In genomic region chr11:54594049-54594448, GRCm38 (mm10) we compare ENCODE assay signal across 24 mouse cellular contexts.
DNase-seq lines count a peak whose midpoint lies in the region; ATAC-seq and TF ChIP-seq lines count a peak whose summit lies in the region.
"Had no signal": no experiment of that assay in that cellular context is flagged by ENCODE, and none has a peak within 500 bp of the region (broad histone marks: within the 10 kb centered on the region; RNA-seq: fewer than 3 reads in every experiment).

No protein-coding gene starts in this region.

- H3K4me1 ChIP-seq in midbrain, embryonic 13.5 days (replicated peaks), result peaks cover 22% of the 10 kb centered on the region
- H3K4me1 ChIP-seq in midbrain, postnatal 0 days (ENCODE audit: insufficient read depth, low read length), result 0 out of 2 replicates have a peak, but pooled peaks cover 3% of the 10 kb centered on the region
- H3K4me1 ChIP-seq: hindbrain, embryonic 15.5 days; lung, embryonic 15.5 days had no signal

- 48% methylated on average over 2 of the region's 2 CpGs for WGBS in midbrain, embryonic 13.5 days
- 56% methylated on average over 2 of the region's 2 CpGs for WGBS in midbrain, postnatal 0 days

- no peak overlapping the region for H3K4me2 ChIP-seq in midbrain, embryonic 13.5 days (replicated peaks)
- H3K4me2 ChIP-seq in midbrain, postnatal 0 days (ENCODE audit: low read depth, low read length, poor library complexity, severe bottlenecking), result no peak overlapping the region
- H3K4me2 ChIP-seq: heart, embryonic 12.5 days; hindbrain, embryonic 15.5 days; limb, embryonic 13.5 days; liver, embryonic 11.5 days; lung, embryonic 15.5 days; midbrain, embryonic 12.5 days had no signal

- DNase-seq in cerebellum, postnatal 4 days (ENCODE audit: low spot score in 2 of 2), result no peak
- no peak for DNase-seq in midbrain, postnatal 0 days (ENCODE audit: low spot score)
- peak; percentile 17 to 19 for DNase-seq in cerebellum, postnatal 10 days
- no peak for DNase-seq in right cerebral cortex, adult 18-20 months
- no peak for DNase-seq in embryo, embryonic 9.5 days (ENCODE audit: extremely low spot score)
- DNase-seq: adrenal gland, postnatal 25 days; forebrain, postnatal 0 days; heart, adult 2 months; kidney, adult 18-20 months; kidney, postnatal 4 days; right cerebral cortex, postnatal 14 days; thymus, adult 18-20 months; thymus, postnatal 25 days had no signal

- no peak overlapping the region for H3K9ac ChIP-seq in midbrain, embryonic 13.5 days (replicated peaks)
- no peak overlapping the region for H3K9ac ChIP-seq in midbrain, postnatal 0 days (replicated peaks; ENCODE audit: low read length, poor library complexity, severe bottlenecking)
- H3K9ac ChIP-seq: forebrain, postnatal 0 days; heart, embryonic 12.5 days; hindbrain, embryonic 15.5 days; limb, embryonic 13.5 days; lung, embryonic 15.5 days; midbrain, embryonic 12.5 days had no signal

- peak; percentile 68; the same call in 1 of the 2 replicates for ATAC-seq in cerebellum, adult (ENCODE audit: insufficient number of reproducible peaks, low FRiP score, low TSS enrichment)
- no peak for ATAC-seq in midbrain, embryonic 13.5 days
- no peak for ATAC-seq in midbrain, postnatal 0 days (ENCODE audit: low FRiP score)
- no peak for ATAC-seq in megakaryocyte-erythroid progenitor cell, adult 5-6 weeks (replicated peaks; ENCODE audit: low FRiP score, low TSS enrichment, poor library complexity, severe bottlenecking)
- ATAC-seq: forebrain, postnatal 0 days; Patski had no signal

- no peak overlapping the region for H3K4me3 ChIP-seq in midbrain, embryonic 13.5 days (replicated peaks)
- H3K4me3 ChIP-seq in midbrain, postnatal 0 days (ENCODE audit: low read depth, low read length), result no peak overlapping the region
- H3K4me3 ChIP-seq: heart, adult 2 months; heart, embryonic 12.5 days; hindbrain, embryonic 15.5 days; limb, embryonic 13.5 days; lung, embryonic 15.5 days; midbrain, embryonic 12.5 days had no signal

- H3K27me3 ChIP-seq in midbrain, embryonic 13.5 days, result no peaks in the 10 kb centered on the region
- H3K27me3 ChIP-seq in midbrain, postnatal 0 days (ENCODE audit: insufficient read depth, low read length), result no peaks in the 10 kb centered on the region
- H3K27me3 ChIP-seq: CH12.LX; heart, embryonic 12.5 days; hindbrain, embryonic 15.5 days; limb, embryonic 13.5 days; lung, embryonic 15.5 days; midbrain, embryonic 12.5 days; Patski had no signal

- 0 out of 2 replicates have a peak overlapping the region, but pooled peaks have one; percentile 17 for H3K27ac ChIP-seq in midbrain, embryonic 13.5 days
- H3K27ac ChIP-seq in midbrain, postnatal 0 days (ENCODE audit: low read depth, low read length), result no peak overlapping the region
- H3K27ac ChIP-seq: heart, adult 2 months; limb, embryonic 13.5 days; lung, embryonic 15.5 days; midbrain, embryonic 12.5 days had no signal

- H3K9me3 ChIP-seq in midbrain, embryonic 13.5 days, result no peaks in the 10 kb centered on the region
- H3K9me3 ChIP-seq in midbrain, postnatal 0 days (ENCODE audit: low read length), result no peaks in the 10 kb centered on the region
- H3K9me3 ChIP-seq: heart, embryonic 12.5 days; hindbrain, embryonic 15.5 days; limb, embryonic 13.5 days; lung, embryonic 15.5 days; midbrain, embryonic 12.5 days had no signal

- no peak for TF ChIP-seq CTCF in midbrain, postnatal 0 days (IDR thresholded peaks at IDR 0.05)

- H3K36me3 ChIP-seq in midbrain, embryonic 13.5 days, result peaks cover 2% of the 10 kb centered on the region; the same call in 1 of the 2 replicates
- H3K36me3 ChIP-seq in midbrain, postnatal 0 days (ENCODE audit: insufficient read depth, low read length), result no peaks in the 10 kb centered on the region
- H3K36me3 ChIP-seq: hindbrain, embryonic 15.5 days had no signal

Comparison
In these comparisons a context has a peak if more than half of its experiments do, and no peak if none do; other contexts are left out.
1. DNase-seq: peak in cerebellum, postnatal 10 days (2 of 2); none in cerebellum, postnatal 4 days (0 of 2), midbrain, postnatal 0 days (single experiment), right cerebral cortex, adult 18-20 months (single experiment) and embryo, embryonic 9.5 days (single experiment).